Mouse (Mus musculus) neural tube, embryonic 11.5 days (tissue): Measurements from ENCODE around the gene Abcc3. TPM values are rescaled to one million over a fixed set of nuclear protein-coding genes. Genes with fewer than 3 reads are reported as not detected.

Experiments
- ATAC-seq: fragments of 200-750 bp; cut with Nextera tagmentation; 2 replicates; pipeline ENCODE4 v1.8.0; 2017; ENCODE audit warnings: moderate number of reproducible peaks, mild to moderate bottlenecking, moderate TSS enrichment, moderate library complexity; ENCODE audit not compliant: insufficient read depth, low FRiP score, low TSS enrichment
- DNase-seq: peaks from one replicate; pipeline ENCODE4 v3.0.0-alpha.2; 2015; ENCODE audit warnings: low spot score
- H3K27ac ChIP-seq: fragments of 300-500 bp; sonication (generic); 2 replicates; pipeline ENCODE4 v1.5.1; 2014; ENCODE audit warnings: low read depth, mild to moderate bottlenecking, low read length
- H3K27me3 ChIP-seq: fragments of 300-500 bp; sonication (generic); 2 replicates; pipeline ENCODE4 v1.6.1; 2014; ENCODE audit warnings: mild to moderate bottlenecking, low read length, mixed read lengths; ENCODE audit not compliant: control insufficient read depth, insufficient read depth
- H3K36me3 ChIP-seq: fragments of 300-500 bp; sonication (generic); 2 replicates; pipeline ENCODE4 v1.6.1; 2014; ENCODE audit warnings: mild to moderate bottlenecking, low read length, moderate library complexity, mixed read lengths; ENCODE audit not compliant: control insufficient read depth, insufficient read depth
- H3K4me1 ChIP-seq: fragments of 300-500 bp; sonication (generic); 2 replicates; pipeline ENCODE4 v1.6.1; 2014; ENCODE audit warnings: low read length, mixed read lengths; ENCODE audit not compliant: control insufficient read depth, insufficient read depth
- H3K4me2 ChIP-seq: fragments of 300-500 bp; sonication (generic); 2 replicates; pipeline ENCODE4 v1.6.1; 2014; ENCODE audit warnings: low read depth, mild to moderate bottlenecking, moderate library complexity
- H3K4me3 ChIP-seq: fragments of 300-500 bp; sonication (generic); 2 replicates; pipeline ENCODE4 v1.5.1; 2014; ENCODE audit warnings: low read depth, low read length
- H3K9ac ChIP-seq: fragments of 300-500 bp; sonication (generic); 2 replicates; pipeline ENCODE4 v1.6.1; 2014; ENCODE audit warnings: mild to moderate bottlenecking, low read length
- H3K9me3 ChIP-seq: fragments of 300-500 bp; sonication (generic); 2 replicates; pipeline ENCODE4 v1.6.1; 2016; ENCODE audit warnings: low read length; ENCODE audit not compliant: control insufficient read depth
- WGBS: fragments of 180-500 bp; shearing (Covaris S2); extraction: QIAGEN DNeasy Blood & Tissue Kit; methylation state at CpG from one replicate; pipeline ENCODE4 v1.1.7; 2014; 5-methylcytosine and 5-hydroxymethylcytosine counted together
- polyA plus RNA-seq: library from polyadenylated mRNA; unstranded; fragments of >200 nt; fragmentation: Nextera tagmentation; extraction: Ambion mirVana; gene quantifications from 2 replicates; pipeline ENCODE4 v1.2.1, GENCODE M21; 2014

The Abcc3 gene
- polyA plus RNA-seq, 1 experiment from 2014 or later: 0.60 TPM

DNA sequence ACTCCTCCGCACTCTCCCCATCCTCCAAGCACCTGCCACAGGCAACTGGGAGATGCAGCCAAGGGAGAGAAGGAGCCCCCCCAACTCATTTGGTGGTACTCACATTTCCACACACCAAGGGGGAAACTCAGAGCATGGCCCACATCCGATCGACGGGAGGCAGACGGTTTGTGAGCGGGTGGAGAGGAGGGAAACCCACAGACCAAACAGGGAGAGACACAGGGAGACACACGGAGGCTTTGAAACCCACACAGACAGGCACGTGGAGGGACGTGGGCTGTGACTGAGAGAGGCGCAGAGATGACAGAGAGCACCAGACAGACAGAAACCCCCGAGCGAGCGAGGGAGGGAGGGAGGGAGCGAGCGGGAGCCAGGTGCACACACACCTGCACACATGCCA, 31.6 kb upstream of the Abcc3 start:
- no peaks in the 10 kb centered on the region for H3K9me3 ChIP-seq
- no peak overlapping the region for H3K9ac ChIP-seq
- DNase-seq: no peak
- H3K4me1 ChIP-seq: peaks cover 13% of the 10 kb centered on the region
- no peak overlapping the region for H3K4me3 ChIP-seq
- no peaks in the 10 kb centered on the region for H3K36me3 ChIP-seq
- no peak for ATAC-seq
- peaks cover 4% of the 10 kb centered on the region; the same call in 1 of the 2 replicates for H3K27me3 ChIP-seq
- 48% methylated on average over 15 of the region's 15 CpGs for WGBS
- H3K27ac ChIP-seq: no peak overlapping the region
- no peak overlapping the region for H3K4me2 ChIP-seq

DNA sequence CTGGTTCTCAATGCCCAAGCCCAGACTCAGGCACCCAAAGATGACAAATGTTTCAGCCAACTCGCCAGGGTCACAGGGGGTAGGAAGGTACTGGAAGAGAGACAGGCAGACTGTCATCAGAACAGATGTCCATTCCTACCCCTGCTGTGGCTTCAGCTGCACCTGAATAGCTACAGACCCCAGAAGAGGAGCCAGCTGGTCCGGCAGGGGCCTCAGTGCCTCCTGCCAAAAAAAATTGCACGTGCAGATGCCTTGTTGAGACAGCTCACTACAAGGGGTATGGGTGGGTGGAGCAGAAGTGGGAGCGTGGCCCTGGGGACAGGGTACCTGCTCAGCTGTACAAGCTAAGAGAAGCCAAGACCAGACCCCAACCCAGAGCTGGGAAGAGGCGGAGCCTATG, 31.1 kb upstream of the Abcc3 start:
- H3K36me3 ChIP-seq: no peaks in the 10 kb centered on the region
- H3K4me3 ChIP-seq: no peak overlapping the region
- H3K27me3 ChIP-seq: peaks cover 4% of the 10 kb centered on the region; the same call in 1 of the 2 replicates
- no peaks in the 10 kb centered on the region for H3K9me3 ChIP-seq
- no peak overlapping the region for H3K4me2 ChIP-seq
- no peak overlapping the region for H3K9ac ChIP-seq
- H3K27ac ChIP-seq: no peak overlapping the region
- ATAC-seq (no peak), DNase-seq (no peak)
- peaks cover 8% of the 10 kb centered on the region for H3K4me1 ChIP-seq
- WGBS: 46% methylated on average over 5 of the region's 5 CpGs

DNA sequence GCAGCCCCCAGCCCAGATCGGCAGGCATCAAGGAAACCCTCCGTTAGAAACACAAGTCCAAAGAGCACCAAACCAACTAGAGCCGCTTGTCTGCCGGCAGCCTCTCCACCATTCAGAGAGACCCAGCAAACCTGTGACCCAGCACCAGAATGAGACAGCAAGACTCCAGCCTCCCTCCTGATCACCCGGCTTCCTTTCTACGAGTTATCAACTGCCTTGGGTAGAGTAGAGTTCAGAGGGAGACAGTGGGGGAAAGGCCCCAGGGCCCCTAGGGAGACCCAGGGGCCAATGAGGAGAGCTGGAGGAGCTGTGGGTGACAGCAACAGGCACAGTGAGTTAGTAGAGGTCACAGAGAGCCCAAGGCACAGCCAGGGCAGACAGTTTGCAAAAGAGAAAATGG, 28.2 kb upstream of the Abcc3 start:
- no peak overlapping the region for H3K4me3 ChIP-seq
- no peaks in the 10 kb centered on the region for H3K36me3 ChIP-seq
- no peak overlapping the region for H3K9ac ChIP-seq
- no peak overlapping the region for H3K4me2 ChIP-seq
- DNase-seq (no peak), ATAC-seq (no peak)
- 65% methylated on average over 6 of the region's 6 CpGs for WGBS
- H3K27ac ChIP-seq: no peak overlapping the region
- no peaks in the 10 kb centered on the region for H3K9me3 ChIP-seq
- H3K27me3 ChIP-seq: peaks cover 4% of the 10 kb centered on the region; the same call in 1 of the 2 replicates
- H3K4me1 ChIP-seq: no peaks in the 10 kb centered on the region; the same call in 1 of the 2 replicates

DNA sequence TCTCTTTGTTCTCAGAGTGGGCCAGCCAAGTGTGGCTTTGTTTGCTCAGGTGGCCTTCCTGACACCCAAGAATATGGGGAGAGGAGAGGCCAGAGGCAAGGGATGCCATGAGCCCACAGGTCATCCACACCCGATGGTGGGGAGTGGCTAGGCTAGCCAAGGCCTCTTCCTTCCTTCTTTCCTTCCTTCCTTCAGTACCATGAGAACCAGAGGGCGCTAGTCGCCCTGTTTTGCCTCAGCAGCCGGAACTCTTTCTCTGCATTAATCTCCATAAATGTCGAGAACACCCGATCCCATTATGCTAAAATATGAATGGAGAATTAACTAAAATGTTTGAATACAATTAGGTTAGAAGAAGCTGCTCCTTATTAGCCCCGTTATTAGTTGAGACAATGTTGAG, 27.5 kb upstream of the Abcc3 start:
- DNase-seq: no peak
- whole genome bisulfite sequencing: 27% methylated on average over 7 of the region's 7 CpGs
- H3K9ac ChIP-seq: no peak overlapping the region
- ATAC-seq: no peak
- H3K4me2 ChIP-seq: no peak overlapping the region
- H3K4me3 ChIP-seq: no peak overlapping the region
- H3K4me1 ChIP-seq: no peaks in the 10 kb centered on the region; the same call in 1 of the 2 replicates
- H3K27ac ChIP-seq: no peak overlapping the region
- no peaks in the 10 kb centered on the region for H3K36me3 ChIP-seq
- no peaks in the 10 kb centered on the region for H3K9me3 ChIP-seq
- peaks cover 4% of the 10 kb centered on the region; the same call in 1 of the 2 replicates for H3K27me3 ChIP-seq

DNA sequence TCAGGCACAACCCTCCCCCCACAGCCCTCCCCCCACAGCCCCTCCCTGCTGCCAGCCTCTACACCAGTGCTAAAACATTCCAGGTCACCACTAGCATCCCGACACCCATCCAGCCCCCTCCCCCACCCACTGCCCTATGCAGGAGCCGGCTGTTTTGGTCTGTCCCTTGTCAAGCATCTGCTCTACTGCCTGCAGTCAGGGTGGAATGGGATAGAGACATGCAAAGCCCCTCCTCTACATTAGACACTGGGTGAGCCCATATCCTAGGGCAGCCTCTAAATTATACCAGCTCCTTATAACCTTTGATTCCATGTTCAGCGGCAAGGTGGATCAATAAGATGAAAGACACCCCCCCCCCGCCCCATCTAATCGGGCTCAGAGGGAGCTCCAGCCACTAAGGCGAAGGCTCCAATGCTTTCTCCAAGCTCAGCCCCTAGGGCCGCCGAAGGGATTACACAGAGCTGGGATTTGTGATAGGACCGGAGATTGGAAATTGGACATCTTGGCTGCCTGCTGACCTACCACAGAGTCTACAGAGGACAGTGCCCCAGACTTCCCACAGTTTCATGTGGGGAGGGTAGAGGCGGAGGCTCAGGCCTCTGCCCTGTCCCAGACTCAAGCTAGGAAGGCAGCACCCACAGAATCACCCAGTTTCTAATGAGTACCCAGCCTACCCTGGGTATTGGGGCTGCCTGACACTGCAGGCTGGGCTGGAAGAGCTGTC, 26.4 kb upstream of the Abcc3 start:
- ATAC-seq (no peak), DNase-seq (no peak)
- peaks cover 6% of the 10 kb centered on the region; the same call in 1 of the 2 replicates for H3K4me1 ChIP-seq
- no peak overlapping the region for H3K4me3 ChIP-seq
- no peak overlapping the region for H3K27ac ChIP-seq
- no peak overlapping the region for H3K9ac ChIP-seq
- no peak overlapping the region for H3K4me2 ChIP-seq
- no peaks in the 10 kb centered on the region for H3K9me3 ChIP-seq
- 66% methylated on average over 10 of the region's 10 CpGs for whole genome bisulfite sequencing
- H3K36me3 ChIP-seq: no peaks in the 10 kb centered on the region
- peaks cover 1% of the 10 kb centered on the region; the same call in 1 of the 2 replicates for H3K27me3 ChIP-seq

DNA sequence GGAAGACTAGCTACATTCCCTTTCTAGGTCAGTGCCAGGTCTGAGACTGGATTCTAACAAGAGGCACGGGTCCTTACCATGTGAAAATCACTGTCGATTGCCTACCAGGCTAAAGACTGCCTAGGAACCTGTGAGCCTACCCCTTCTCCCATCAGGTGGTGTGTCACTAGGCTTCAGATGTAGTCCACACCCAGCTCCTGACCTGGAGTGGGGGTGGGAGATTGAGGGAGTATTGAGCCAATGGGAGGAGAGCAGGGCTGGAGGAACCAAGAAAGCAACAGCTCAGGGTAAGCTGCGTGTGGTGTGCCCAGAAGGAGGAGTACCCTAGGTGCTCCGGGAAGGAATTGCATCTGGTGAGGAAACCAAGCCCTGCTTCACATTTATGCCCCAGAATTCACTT, 21.2 kb upstream of the Abcc3 start:
- Histone ChIP-seq H3K9ac (no peak overlapping the region), H3K4me1 (peaks cover 16% of the 10 kb centered on the region), H3K9me3 (no peaks in the 10 kb centered on the region), H3K36me3 (no peaks in the 10 kb centered on the region), H3K4me2 (no peak overlapping the region), H3K27ac (no peak overlapping the region), H3K4me3 (no peak overlapping the region), H3K27me3 (no peaks in the 10 kb centered on the region)
- 52% methylated on average over 4 of the region's 4 CpGs for WGBS
- ATAC-seq (no peak), DNase-seq (no peak)

DNA sequence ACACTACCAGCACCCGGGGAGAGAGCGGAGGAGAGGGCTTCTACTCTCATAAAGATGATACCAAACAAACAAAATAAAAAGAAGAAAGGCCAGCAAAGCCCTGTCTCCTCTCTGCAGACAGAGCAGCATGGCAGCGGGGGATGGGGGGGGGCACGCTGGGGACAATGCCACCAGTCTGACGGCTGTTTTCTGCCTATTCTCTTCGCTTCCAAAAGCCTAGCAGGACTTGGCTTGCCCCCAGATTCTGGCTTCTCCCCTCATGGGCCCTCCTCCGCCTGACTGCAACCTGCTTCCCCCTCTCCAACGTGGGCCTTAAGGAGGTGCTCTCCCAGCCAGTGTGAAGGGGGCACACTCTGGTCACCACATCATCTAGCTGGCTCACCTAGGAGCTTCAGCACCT, 20.7 kb upstream of the Abcc3 start:
- Histone ChIP-seq H3K4me2 (no peak overlapping the region; the same call in 1 of the 2 replicates), H3K27me3 (no peaks in the 10 kb centered on the region), H3K4me3 (no peak overlapping the region), H3K9me3 (no peaks in the 10 kb centered on the region), H3K36me3 (no peaks in the 10 kb centered on the region), H3K27ac (no peak overlapping the region), H3K4me1 (peaks cover 17% of the 10 kb centered on the region), H3K9ac (peak overlapping the region; percentile 32)
- 30% methylated on average over 8 of the region's 8 CpGs for WGBS
- ATAC-seq (no peak), DNase-seq (no peak)

DNA sequence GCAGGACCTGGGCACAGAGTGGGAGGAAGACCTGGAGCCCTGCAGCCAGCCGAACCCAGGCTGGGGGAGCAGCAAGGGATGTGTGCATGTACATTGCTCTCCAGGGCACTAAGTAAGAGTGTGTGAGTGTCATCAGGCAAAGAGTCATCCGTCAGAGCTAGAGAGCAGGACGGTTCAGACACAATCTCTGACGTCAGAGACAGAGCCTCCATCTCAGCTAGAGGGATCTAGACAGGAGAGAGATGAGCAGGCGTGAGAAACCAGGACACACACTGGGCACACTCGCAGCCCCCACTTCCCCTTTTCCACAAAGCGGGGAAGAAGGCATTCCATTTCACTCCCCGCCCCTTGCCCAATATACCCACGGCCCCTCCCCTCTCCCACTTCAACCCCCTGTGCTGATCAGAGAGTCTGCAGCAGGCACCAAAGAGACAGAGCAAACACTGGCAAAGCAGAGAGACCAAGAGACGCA, 20.2 kb upstream of the Abcc3 start:
- WGBS: 31% methylated on average over 10 of the region's 10 CpGs
- no peaks in the 10 kb centered on the region for H3K36me3 ChIP-seq

DNA sequence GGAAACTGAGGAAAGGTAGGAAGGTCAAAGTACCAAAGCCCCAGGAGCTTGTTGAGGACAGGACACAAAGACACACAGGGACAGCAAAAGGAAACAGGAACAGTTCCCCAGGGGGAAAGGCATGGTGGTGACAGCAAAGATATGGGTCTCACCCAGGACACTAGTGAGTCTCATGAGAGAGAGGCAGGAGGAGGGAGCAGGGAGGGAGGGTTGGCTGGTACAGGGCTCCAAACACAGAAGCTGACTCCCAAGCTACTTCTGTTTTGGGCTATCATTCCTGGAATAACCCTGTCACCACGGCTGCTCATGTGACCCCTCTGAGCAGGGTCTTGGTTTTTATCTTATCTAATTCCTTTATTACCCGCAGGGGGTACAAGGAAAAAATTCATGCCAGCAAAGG, 19.8 kb upstream of the Abcc3 start:
- ATAC-seq: no peak
- H3K36me3 ChIP-seq: no peaks in the 10 kb centered on the region
- no peak overlapping the region for H3K4me2 ChIP-seq
- DNase-seq: no peak
- H3K27ac ChIP-seq: no peak overlapping the region
- 66% methylated on average over 2 of the region's 2 CpGs for WGBS
- no peaks in the 10 kb centered on the region for H3K27me3 ChIP-seq
- H3K9me3 ChIP-seq: no peaks in the 10 kb centered on the region
- H3K4me3 ChIP-seq: no peak overlapping the region
- H3K4me1 ChIP-seq: peaks cover 25% of the 10 kb centered on the region
- H3K9ac ChIP-seq: no peak overlapping the region

More for the DNA sequence above, 20.2 kb upstream of the Abcc3 start:
- Histone ChIP-seq H3K9me3 (no peaks in the 10 kb centered on the region), H3K4me2 (no peak overlapping the region), H3K27me3 (no peaks in the 10 kb centered on the region), H3K27ac (no peak overlapping the region), H3K4me3 (no peak overlapping the region), H3K4me1 (peaks cover 20% of the 10 kb centered on the region), H3K9ac (peak overlapping the region; percentile 32)
- DNase-seq: no peak
- ATAC-seq: 0 out of 2 replicates have a peak, but pooled peaks have one; percentile 32
